Mouse (Mus musculus): ENCODE measurements around the gene Prss38. TPM values are rescaled to one million over a fixed set of nuclear protein-coding genes. Genes with fewer than 3 reads are reported as not detected.

The Prss38 gene
- polyA plus RNA-seq, 1 experiment = 0.12 TPM

GRCm38 (mm10) chr11:59330560-59330959, 44.9 kb downstream of the Prss38 start:
- peak; percentile 33 to 70 for DNase-seq (ENCODE audit: extremely low spot score in 1 of 2, low spot score in 1 of 2)

DNA sequence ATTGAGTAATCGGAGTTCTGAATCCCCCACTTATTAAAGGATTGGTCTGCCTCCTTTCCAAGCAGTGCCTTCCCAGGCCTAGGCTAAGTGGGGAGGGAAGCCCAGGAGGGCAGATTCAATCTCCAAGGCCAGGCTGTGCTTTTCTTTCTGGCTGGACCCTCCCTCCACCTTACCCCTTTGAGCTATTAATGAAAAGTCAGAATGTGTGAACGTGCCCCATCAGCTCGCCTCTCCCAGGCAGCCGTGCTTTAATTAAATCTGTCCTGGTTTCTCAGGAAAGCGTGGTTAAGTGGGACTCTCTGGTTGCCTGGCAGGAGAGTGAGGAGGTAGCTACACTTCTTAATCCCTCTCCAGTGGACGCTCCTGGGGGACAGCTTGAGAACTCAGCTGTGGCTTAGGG, 45.8 kb downstream of the Prss38 start:
- DNase-seq (ENCODE audit: extremely low spot score in 1 of 2, low spot score in 1 of 2) = no peak

DNA sequence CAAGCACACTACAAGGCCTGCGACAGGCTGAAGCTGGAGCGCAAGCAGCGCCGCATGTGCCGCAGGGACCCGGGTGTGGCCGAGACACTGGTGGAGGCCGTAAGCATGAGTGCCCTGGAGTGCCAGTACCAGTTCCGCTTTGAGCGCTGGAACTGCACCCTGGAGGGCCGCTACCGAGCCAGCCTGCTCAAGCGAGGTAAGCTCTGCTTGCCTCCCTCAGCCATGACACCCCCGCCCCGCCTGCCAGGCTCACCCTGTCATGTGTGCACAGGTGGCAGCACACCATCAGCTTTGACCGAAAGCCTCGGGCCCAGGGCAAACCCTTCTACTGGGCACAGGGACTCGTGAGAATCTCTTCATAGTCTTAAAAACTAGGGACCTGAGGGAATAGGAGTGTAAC, 47.8 kb downstream of the Prss38 start:
- DNase-seq (ENCODE audit: extremely low spot score in 1 of 2, low spot score in 1 of 2) = no peak

- no peak for DNase-seq (ENCODE audit: extremely low spot score in 1 of 2, low spot score in 1 of 2)
Observed at GRCm38 (mm10) chr11:59324777-59325176, 50.7 kb downstream of the Prss38 start.

- DNase-seq (ENCODE audit: extremely low spot score in 1 of 2, low spot score in 1 of 2) = no peak
Observed at GRCm38 (mm10) chr11:59322988-59323387, 52.5 kb downstream of the Prss38 start.

Other genes starting within 250 kb of the Prss38 start
- 1.1 and 1.4 TPM in 2 replicates for gene Obscn, start 239.3 kb downstream of the Prss38 start, polyA plus RNA-seq (2012; rRNA removed)
- 6.4 and 7.0 TPM in 2 replicates for gene Iba57, start 211.9 kb downstream of the Prss38 start, polyA plus RNA-seq (2012; rRNA removed)
- 13.8 and 16.7 TPM in 2 replicates for gene Gjc2, start 192.4 kb downstream of the Prss38 start, polyA plus RNA-seq (2012; rRNA removed)
- gene Guk1, start 183.4 kb downstream of the Prss38 start, polyA plus RNA-seq (2012; rRNA removed) = 232 and 250 TPM in 2 replicates
- 48.7 and 58.2 TPM in 2 replicates for gene Mrpl55, start 173.2 kb downstream of the Prss38 start, polyA plus RNA-seq (2012; rRNA removed)
- gene 2310033P09Rik, start 167.3 kb downstream of the Prss38 start, polyA plus RNA-seq (2012; rRNA removed) = 33.2 and 35.6 TPM in 2 replicates
- 593 and 603 TPM in 2 replicates for gene Arf1, start 147.4 kb downstream of the Prss38 start, polyA plus RNA-seq (2012; rRNA removed)
- 0.04 TPM in 1 of 2 replicates, not detected in the other for gene Wnt3a, start 84.9 kb downstream of the Prss38 start, polyA plus RNA-seq (2012; rRNA removed)
- 9.4 and 12.2 TPM in 2 replicates for gene Wnt9a, start 68.7 kb downstream of the Prss38 start, polyA plus RNA-seq (2012; rRNA removed)
- gene Jmjd4, start 74.4 kb upstream of the Prss38 start, polyA plus RNA-seq (2012; rRNA removed) = 14.7 and 15.6 TPM in 2 replicates
- gene Snap47, start 75.5 kb upstream of the Prss38 start, polyA plus RNA-seq (2012; rRNA removed) = 337 and 389 TPM in 2 replicates
- gene Zfp867, start 96.8 kb upstream of the Prss38 start, polyA plus RNA-seq (2012; rRNA removed) = 3.2 and 3.8 TPM in 2 replicates
- 8.2 and 8.9 TPM in 2 replicates for gene Zkscan17, start 151.1 kb upstream of the Prss38 start, polyA plus RNA-seq (2012; rRNA removed)
- 0.57 and 0.64 TPM in 2 replicates for gene Nlrp3, start 165.9 kb upstream of the Prss38 start, polyA plus RNA-seq (2012; rRNA removed)
- not detected in 2 replicates for gene Olfr222, start 200.6 kb upstream of the Prss38 start, polyA plus RNA-seq (2012; rRNA removed)
- not detected in 2 replicates for gene Olfr223, start 217.6 kb upstream of the Prss38 start, polyA plus RNA-seq (2012; rRNA removed)